Mouse (Mus musculus): Measurements from ENCODE around the gene Nptn. TPM values are rescaled to one million over a fixed set of nuclear protein-coding genes. Genes with fewer than 3 reads are reported as not detected.
A peak's percentile ranks its signal among the peaks of the same experiment; 100 is the strongest.

The Nptn gene
- polyA plus RNA-seq, 1 experiment from 2014 or later, result 119 TPM

DNA sequence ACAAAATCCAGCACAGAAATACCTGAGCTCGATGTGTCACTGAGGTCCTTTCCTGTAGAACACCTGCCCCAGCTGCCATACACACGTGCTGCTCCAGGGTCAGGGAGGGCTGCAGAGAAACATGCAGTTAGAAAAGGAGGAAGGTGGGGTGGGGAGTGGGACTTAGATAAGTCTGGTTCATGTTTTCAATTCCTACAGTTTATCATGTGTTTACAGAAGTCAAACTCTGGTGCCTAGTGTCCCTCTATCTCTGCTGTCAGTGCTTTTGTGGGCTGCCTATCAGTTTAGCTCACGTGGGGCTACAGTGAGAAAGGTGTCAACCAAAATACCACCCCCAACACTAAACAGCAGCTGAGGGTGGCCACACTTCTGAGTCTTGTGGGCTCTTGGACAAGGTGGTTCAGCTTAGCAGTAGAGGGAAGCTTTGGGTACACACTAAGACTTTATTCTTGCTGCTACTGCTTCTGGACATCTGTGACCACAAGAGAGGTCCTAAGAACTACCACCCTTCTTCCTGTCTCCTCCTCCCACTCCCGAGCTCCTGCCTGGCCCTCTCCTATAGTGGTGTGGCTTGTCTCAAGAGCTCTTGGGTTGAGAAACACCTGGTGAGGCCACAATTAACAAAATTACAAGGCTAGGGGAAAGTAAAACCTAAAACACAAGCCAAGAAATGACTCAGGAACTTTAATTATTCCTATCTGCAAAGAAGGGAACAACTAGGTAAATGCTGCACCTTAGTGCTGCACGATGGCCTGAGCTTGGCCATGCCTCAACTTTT, 75.9 kb downstream of the Nptn start:
- Histone ChIP-seq H3K27ac (replicated peaks) (peak overlapping the region; percentile 77), H3K9me3 (no peaks in the 10 kb centered on the region), H3K27me3 (replicated peaks) (no peaks in the 10 kb centered on the region), H3K4me2 (peak overlapping the region; percentile 29; the same call in 1 of the 2 replicates), H3K36me3 (peaks cover 74% of the 10 kb centered on the region), H3K4me3 (no peak overlapping the region), H3K9ac (0 out of 2 replicates have a peak overlapping the region, but pooled peaks have one; percentile 5), H3K4me1 (peaks cover 30% of the 10 kb centered on the region)
- ATAC-seq (ENCODE audit: extremely low read depth, insufficient number of reproducible peaks, low FRiP score, low TSS enrichment), result 0 out of 2 replicates have a peak, but pooled peaks have one; percentile 28
- WGBS, result 46% methylated on average over 5 of the region's 5 CpGs

DNA sequence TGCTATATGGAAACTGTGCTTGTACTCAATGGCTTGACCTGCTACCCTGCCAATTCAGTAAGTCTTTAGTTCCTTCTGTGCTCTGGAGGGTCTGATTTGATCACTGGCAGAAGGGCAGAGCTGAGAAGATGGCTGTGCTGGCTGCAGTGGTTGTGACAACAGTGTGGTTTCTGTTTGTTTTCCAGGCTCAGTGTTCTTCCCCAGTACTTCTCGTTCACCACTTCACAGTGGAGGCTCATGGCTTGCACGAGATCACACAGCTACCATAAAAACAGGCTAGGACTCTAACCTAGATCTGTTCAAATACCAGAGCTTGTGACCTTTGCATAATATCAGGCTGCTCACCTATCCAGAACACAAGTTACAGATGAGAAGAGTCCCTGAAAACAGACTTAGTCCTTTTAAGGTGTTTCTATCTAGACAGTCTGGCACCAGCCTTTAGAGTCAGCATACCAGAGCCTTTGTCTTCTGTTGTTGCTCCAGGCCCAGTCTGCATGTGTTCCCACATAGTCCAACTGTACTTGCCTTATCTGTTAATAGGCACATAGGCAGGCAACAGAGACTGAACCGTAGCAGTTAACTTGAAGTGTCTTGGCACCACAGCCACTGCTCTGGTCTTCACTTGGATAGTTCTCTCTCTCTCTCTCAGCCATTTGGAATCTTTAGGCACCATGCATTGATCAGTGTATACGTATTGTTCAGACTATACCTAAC, 76.7 kb downstream of the Nptn start:
- Histone ChIP-seq H3K4me3 (no peak overlapping the region), H3K27me3 (replicated peaks) (no peaks in the 10 kb centered on the region), H3K27ac (replicated peaks) (peak overlapping the region; percentile 77), H3K36me3 (peaks cover 69% of the 10 kb centered on the region), H3K9ac (0 out of 2 replicates have a peak overlapping the region, but pooled peaks have one; percentile 5), H3K4me1 (peaks cover 30% of the 10 kb centered on the region), H3K9me3 (no peaks in the 10 kb centered on the region), H3K4me2 (no peak overlapping the region)
- 61% methylated on average over 4 of the region's 4 CpGs for WGBS
- ATAC-seq (ENCODE audit: extremely low read depth, insufficient number of reproducible peaks, low FRiP score, low TSS enrichment), result no peak

DNA sequence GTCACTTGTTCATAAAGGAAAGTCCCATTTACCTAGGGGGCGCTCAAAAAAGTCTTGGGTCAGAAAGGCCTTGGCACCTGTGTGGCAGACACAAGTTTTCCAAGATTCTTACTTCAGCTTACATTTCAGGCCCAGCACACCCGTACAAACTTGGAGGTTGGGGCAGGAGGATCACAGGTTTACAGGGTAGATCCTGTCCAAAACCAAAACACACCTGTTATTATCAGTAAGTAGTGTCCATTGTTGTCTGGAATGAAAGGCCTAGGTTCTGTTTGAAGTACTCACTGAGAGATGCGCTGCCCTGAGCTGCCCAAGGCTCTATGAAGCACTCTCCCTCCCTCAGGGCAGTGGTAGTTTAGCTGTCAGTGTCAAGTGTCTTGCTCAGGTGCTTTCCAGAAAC, 77.3 kb downstream of the Nptn start:
- no peaks in the 10 kb centered on the region for H3K9me3 ChIP-seq
- H3K27ac ChIP-seq (replicated peaks), result peak overlapping the region; percentile 77
- no peak for ATAC-seq (ENCODE audit: extremely low read depth, insufficient number of reproducible peaks, low FRiP score, low TSS enrichment)
- no peak overlapping the region for H3K4me3 ChIP-seq
- H3K4me1 ChIP-seq, result peaks cover 30% of the 10 kb centered on the region
- no peak overlapping the region for H3K9ac ChIP-seq
- 82% methylated on average over 3 of the region's 3 CpGs for WGBS
- H3K27me3 ChIP-seq (replicated peaks), result no peaks in the 10 kb centered on the region
- H3K36me3 ChIP-seq, result peaks cover 72% of the 10 kb centered on the region
- no peak overlapping the region for H3K4me2 ChIP-seq

DNA sequence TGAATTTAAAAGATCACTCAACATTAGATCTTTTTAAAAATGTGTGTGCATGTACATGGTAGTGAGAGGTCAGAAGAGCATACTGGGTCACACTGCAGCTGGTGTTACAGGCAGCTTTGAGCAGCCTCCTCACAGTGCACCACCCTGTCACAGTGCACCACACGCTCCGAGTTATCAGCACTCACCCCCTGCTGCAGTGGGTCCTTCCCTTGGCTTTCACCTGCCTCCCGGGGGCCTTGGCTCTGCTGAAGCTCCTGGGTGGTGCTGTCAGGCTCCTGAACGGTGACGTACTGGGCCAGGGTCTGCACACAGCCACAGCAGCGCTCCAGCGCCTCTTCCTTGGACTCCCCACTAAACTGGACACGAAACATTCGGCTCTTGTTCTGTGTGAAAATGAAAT, 77.9 kb downstream of the Nptn start:
- Histone ChIP-seq H3K4me3 (no peak overlapping the region), H3K27me3 (replicated peaks) (no peaks in the 10 kb centered on the region), H3K36me3 (peaks cover 72% of the 10 kb centered on the region), H3K9ac (no peak overlapping the region), H3K4me1 (peaks cover 30% of the 10 kb centered on the region), H3K27ac (replicated peaks) (peak overlapping the region; percentile 77), H3K9me3 (no peaks in the 10 kb centered on the region), H3K4me2 (no peak overlapping the region; the same call in 1 of the 2 replicates)
- ATAC-seq (ENCODE audit: extremely low read depth, insufficient number of reproducible peaks, low FRiP score, low TSS enrichment), result peak; percentile 57; the same call in 1 of the 2 replicates
- 65% methylated on average over 9 of the region's 9 CpGs for WGBS

DNA sequence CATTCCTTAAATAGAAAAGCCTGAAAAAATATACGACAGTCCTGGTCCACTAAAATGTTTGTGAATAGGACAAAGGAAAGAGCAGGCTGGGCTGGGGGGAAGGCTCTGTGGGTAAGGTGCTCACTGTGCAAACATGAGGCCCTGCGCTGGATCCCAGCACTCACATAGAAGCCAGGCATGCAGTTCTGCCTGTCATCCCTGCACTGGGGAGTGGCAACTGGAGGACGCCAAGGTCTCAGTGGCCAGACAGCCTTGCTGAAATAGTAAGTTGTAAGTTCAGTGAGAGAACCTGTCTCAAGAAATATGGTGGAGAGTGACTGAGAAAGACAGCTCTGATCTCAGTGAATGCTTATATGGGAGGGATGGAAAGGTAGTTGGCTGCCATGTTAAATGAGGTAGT, 78.6 kb downstream of the Nptn start:
- Histone ChIP-seq H3K4me2 (no peak overlapping the region), H3K27ac (replicated peaks) (no peak overlapping the region), H3K27me3 (replicated peaks) (no peaks in the 10 kb centered on the region), H3K9ac (no peak overlapping the region), H3K36me3 (peaks cover 75% of the 10 kb centered on the region), H3K9me3 (no peaks in the 10 kb centered on the region), H3K4me3 (no peak overlapping the region), H3K4me1 (peaks cover 30% of the 10 kb centered on the region)
- WGBS, result 80% methylated on average over 3 of the region's 3 CpGs
- ATAC-seq (ENCODE audit: extremely low read depth, insufficient number of reproducible peaks, low FRiP score, low TSS enrichment), result no peak

DNA sequence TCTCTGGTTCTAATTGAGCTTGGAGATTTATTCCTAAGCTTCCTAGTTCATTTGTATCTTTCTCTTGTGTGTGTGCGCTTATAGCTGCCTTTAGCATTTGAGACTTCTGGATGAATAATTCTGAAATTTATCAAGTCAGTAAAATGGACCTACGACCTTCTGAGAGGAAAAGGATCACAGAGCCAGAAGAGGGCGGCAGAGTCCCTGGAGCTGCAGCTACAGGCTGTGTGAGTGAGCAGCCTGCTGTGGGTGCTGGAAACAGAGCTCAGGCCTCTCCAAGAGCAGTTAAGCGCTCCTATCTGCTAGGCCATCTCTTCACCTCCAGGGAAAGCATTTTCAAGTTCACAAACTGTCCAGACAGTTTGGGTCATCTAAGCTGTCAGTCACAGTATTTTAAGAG, 80.0 kb downstream of the Nptn start:
- no peak overlapping the region for H3K27ac ChIP-seq (replicated peaks)
- H3K4me1 ChIP-seq, result peaks cover 30% of the 10 kb centered on the region
- no peak for ATAC-seq (ENCODE audit: extremely low read depth, insufficient number of reproducible peaks, low FRiP score, low TSS enrichment)
- no peak overlapping the region for H3K4me3 ChIP-seq
- 87% methylated on average over 4 of the region's 4 CpGs for WGBS
- no peaks in the 10 kb centered on the region for H3K27me3 ChIP-seq (replicated peaks)
- H3K36me3 ChIP-seq, result peaks cover 77% of the 10 kb centered on the region
- no peak overlapping the region for H3K9ac ChIP-seq
- H3K4me2 ChIP-seq, result no peak overlapping the region
- H3K9me3 ChIP-seq, result no peaks in the 10 kb centered on the region

DNA sequence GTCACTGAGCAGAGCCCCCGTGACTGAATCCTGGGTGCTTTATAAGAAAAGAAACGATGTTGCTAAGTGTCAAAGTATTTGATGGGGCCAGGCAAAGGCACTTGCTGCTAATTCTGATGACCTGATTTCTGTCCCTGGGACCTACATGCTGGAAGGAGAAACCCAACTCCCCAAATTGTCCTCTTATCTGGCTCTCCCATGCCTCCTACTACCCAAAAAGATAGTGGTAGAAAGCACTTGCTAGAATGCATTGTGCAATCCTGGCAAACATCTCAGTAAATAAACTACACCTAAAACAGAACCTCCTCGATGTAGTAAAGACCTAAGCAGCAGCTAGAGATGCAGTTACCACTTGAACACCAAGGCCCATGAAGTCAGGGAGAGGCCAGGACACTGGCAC, 80.8 kb downstream of the Nptn start:
- Histone ChIP-seq H3K36me3 (peaks cover 73% of the 10 kb centered on the region), H3K4me2 (no peak overlapping the region), H3K4me3 (no peak overlapping the region), H3K9me3 (no peaks in the 10 kb centered on the region), H3K4me1 (peaks cover 27% of the 10 kb centered on the region), H3K27ac (replicated peaks) (no peak overlapping the region), H3K9ac (no peak overlapping the region), H3K27me3 (replicated peaks) (no peaks in the 10 kb centered on the region)
- ATAC-seq (ENCODE audit: extremely low read depth, insufficient number of reproducible peaks, low FRiP score, low TSS enrichment), result no peak
- WGBS, result 63% methylated on average over 3 of the region's 3 CpGs

DNA sequence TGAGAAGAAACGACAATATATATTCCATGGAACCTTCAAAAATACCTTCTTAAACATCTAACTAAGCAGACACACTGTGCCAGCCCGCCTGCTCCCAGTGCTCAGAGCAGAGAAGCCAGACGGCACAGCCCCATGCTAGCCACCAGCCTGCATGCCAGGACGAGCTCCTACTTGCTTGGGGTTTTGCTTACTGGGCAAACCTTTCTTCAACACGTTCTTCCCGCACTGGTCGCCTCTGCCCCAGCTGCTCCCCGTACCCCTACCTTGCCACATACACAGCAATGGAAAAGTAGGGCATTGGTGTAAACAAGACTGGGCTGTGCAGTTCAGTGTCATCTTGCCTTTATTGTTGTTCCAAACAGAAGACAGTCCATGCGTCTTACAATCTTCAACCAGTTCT, 83.5 kb downstream of the Nptn start:
- Histone ChIP-seq H3K9ac (no peak overlapping the region), H3K4me3 (no peak overlapping the region), H3K27me3 (replicated peaks) (no peaks in the 10 kb centered on the region), H3K4me2 (no peak overlapping the region), H3K36me3 (peaks cover 53% of the 10 kb centered on the region), H3K9me3 (no peaks in the 10 kb centered on the region), H3K27ac (replicated peaks) (no peak overlapping the region), H3K4me1 (peaks cover 18% of the 10 kb centered on the region)
- no peak for ATAC-seq (ENCODE audit: extremely low read depth, insufficient number of reproducible peaks, low FRiP score, low TSS enrichment)
- WGBS, result 83% methylated on average over 9 of the region's 9 CpGs

DNA sequence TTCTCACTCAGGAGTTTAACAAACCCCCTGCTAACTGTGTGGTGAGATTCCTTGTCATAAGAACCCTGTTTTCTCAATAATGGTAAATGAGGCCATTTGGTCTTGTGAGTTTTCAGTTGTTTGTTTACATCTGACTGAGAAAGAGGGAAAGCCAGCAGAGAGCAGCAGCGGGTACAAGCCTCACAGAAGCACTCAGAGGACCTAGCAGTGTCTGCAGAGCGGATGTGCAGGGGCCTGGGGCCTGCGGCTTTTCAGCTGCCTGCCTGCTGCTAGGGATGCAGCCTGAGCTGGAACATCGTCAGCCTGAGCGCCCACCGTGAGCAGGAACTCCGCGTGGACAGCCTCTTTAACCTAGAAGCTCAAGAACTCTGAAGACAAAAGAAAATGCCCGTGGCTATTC, 84.2 kb downstream of the Nptn start:
- H3K27ac ChIP-seq (replicated peaks), result no peak overlapping the region
- no peak overlapping the region for H3K4me2 ChIP-seq
- peaks cover 50% of the 10 kb centered on the region for H3K36me3 ChIP-seq
- H3K9ac ChIP-seq, result 0 out of 2 replicates have a peak overlapping the region, but pooled peaks have one; percentile 21
- H3K4me1 ChIP-seq, result peaks cover 22% of the 10 kb centered on the region
- no peaks in the 10 kb centered on the region for H3K27me3 ChIP-seq (replicated peaks)
- 55% methylated on average over 9 of the region's 9 CpGs for WGBS
- H3K9me3 ChIP-seq, result no peaks in the 10 kb centered on the region
- no peak overlapping the region for H3K4me3 ChIP-seq
- ATAC-seq (ENCODE audit: extremely low read depth, insufficient number of reproducible peaks, low FRiP score, low TSS enrichment), result no peak

DNA sequence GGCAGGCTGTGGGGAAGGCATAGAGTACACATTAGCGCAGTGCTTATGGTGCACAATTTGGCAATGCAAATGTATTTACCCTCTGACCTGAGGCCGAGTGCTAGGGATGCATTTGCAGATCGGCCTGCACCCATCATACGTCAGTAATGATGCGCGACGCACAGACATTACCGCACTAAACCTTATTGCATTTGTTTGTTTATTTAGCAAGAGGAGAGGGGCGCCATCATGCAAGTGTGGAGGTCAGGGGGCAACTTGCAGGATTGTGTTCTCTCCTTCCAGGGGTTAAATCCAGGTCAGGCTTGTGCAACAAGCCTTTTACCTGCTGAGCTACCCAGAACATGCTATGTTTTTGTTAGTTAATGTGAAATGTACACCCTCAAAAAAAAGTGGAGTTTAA, 85.2 kb downstream of the Nptn start:
- no peak for ATAC-seq (ENCODE audit: extremely low read depth, insufficient number of reproducible peaks, low FRiP score, low TSS enrichment)
- Histone ChIP-seq H3K4me2 (no peak overlapping the region), H3K4me3 (no peak overlapping the region), H3K4me1 (peaks cover 29% of the 10 kb centered on the region), H3K27ac (replicated peaks) (no peak overlapping the region), H3K27me3 (replicated peaks) (no peaks in the 10 kb centered on the region), H3K36me3 (peaks cover 40% of the 10 kb centered on the region), H3K9me3 (no peaks in the 10 kb centered on the region), H3K9ac (no peak overlapping the region)
- 85% methylated on average over 9 of the region's 9 CpGs for WGBS

DNA sequence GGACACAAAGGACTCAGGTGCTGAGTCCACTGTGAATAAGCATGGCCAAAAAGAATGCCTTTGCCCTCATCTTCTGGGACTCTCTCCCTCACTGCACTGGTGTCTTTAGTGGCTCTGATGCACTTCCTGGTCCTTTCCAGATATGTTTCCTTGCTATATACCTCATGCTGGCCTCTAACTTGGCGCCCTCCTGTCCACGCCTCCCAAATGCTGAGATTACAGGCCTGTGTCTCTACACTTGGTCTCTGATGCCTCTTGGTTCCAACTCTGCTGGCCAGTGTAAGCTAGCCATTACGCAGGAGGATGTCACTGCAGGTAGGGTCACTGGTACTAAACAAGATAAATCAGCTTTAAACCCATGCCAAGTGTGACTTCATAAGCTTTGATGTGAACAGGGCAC, 86.1 kb downstream of the Nptn start:
- peak overlapping the region; percentile 75 for H3K27ac ChIP-seq (replicated peaks)
- ATAC-seq (ENCODE audit: extremely low read depth, insufficient number of reproducible peaks, low FRiP score, low TSS enrichment), result no peak
- no peak overlapping the region for H3K4me3 ChIP-seq
- H3K27me3 ChIP-seq (replicated peaks), result no peaks in the 10 kb centered on the region
- peaks cover 31% of the 10 kb centered on the region for H3K36me3 ChIP-seq
- 78% methylated on average over 3 of the region's 3 CpGs for WGBS
- no peaks in the 10 kb centered on the region for H3K9me3 ChIP-seq
- peaks cover 38% of the 10 kb centered on the region for H3K4me1 ChIP-seq
- H3K4me2 ChIP-seq, result no peak overlapping the region
- H3K9ac ChIP-seq, result no peak overlapping the region

Measured in heart, embryonic 13.5 days (tissue).